In the genomic region with DNA sequence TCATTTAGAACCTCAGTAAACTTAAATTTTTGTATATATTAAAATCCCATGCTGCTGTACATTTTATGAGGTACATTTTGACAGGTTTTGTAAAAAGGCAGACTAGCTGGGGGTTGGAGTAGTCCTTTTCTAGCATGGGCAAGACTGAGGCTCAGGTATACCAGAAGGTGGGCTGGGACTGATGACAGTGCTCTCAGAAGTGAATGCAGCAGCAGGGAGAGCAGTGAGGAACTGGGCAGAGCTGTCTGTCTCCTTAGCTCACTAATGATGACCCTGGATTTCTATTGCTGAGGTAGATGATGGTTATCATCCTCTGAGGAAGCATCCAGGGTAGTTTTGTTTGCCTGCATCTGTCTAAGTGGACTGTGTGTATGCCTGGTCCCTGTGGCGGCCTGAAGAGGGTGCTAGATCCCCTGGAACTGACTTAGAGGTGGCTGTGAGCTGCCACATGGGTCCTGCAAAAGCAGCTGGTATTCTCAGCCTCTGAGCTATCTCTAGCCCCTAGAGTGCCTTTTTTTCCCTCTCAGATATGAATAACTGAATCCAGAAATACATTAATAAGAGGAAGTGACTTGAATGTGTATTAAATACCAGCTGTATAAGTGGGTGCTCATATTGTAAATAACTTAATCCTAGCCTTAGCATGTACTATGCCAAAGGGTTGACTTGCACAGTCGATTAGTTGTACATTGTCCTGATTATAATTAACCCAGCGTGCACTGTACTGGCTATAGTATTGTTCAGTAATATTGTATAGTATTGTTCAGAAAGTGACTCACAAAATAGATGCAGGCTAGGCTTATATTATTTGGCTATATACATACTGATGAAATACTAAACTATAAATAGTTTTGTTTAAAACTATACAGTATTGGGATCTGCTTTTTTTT, we compare ENCODE assay signal across 7 mouse cellular contexts. TPM values are rescaled to one million over a fixed set of nuclear protein-coding genes. Genes with fewer than 3 reads are reported as not detected.
DNase-seq lines count a peak whose midpoint lies in the region; ATAC-seq lines count a peak whose summit lies in the region.

No protein-coding gene starts in this region.

- DNase-seq in right cerebral cortex, postnatal 14 days, result peak; percentile 21
- no peak for DNase-seq in right cerebral cortex, postnatal 25 days
- peak; percentile 42 to 47 for DNase-seq in kidney, postnatal 25 days
- peak; percentile 58 for DNase-seq in thymus, postnatal 0 days (ENCODE audit: low spot score)

- peaks cover 23% of the 10 kb centered on the region for H3K4me1 ChIP-seq in forebrain, embryonic 15.5 days
- H3K4me1 ChIP-seq in midbrain, embryonic 12.5 days, result no peaks in the 10 kb centered on the region; the same call in 1 of the 2 replicates

- no peak overlapping the region for H3K27ac ChIP-seq in forebrain, embryonic 15.5 days (replicated peaks)
- H3K27ac ChIP-seq in midbrain, embryonic 12.5 days (replicated peaks), result no peak overlapping the region

- peak; percentile 81 for ATAC-seq in activated CD4-positive, CD25-positive, alpha-beta regulatory T cell, adult 4 months
- 0 out of 2 replicates have a peak, but pooled peaks have one; percentile 19 for ATAC-seq in forebrain, embryonic 15.5 days (replicated peaks)
- ATAC-seq in midbrain, embryonic 12.5 days (ENCODE audit: low FRiP score, low read depth), result peak; percentile 62; the same call in 1 of the 2 replicates

- no peak overlapping the region for H3K4me2 ChIP-seq in forebrain, embryonic 15.5 days (replicated peaks)
- no peak overlapping the region for H3K4me2 ChIP-seq in midbrain, embryonic 12.5 days (replicated peaks)

- no peak overlapping the region for H3K4me3 ChIP-seq in forebrain, embryonic 15.5 days
- no peak overlapping the region for H3K4me3 ChIP-seq in midbrain, embryonic 12.5 days

- H3K27me3 ChIP-seq in forebrain, embryonic 15.5 days, result no peaks in the 10 kb centered on the region
- no peaks in the 10 kb centered on the region for H3K27me3 ChIP-seq in midbrain, embryonic 12.5 days

- H3K9ac ChIP-seq in forebrain, embryonic 15.5 days (replicated peaks), result no peak overlapping the region
- no peak overlapping the region for H3K9ac ChIP-seq in midbrain, embryonic 12.5 days (replicated peaks)

- 70% methylated on average over 3 of the region's 3 CpGs for WGBS in forebrain, embryonic 15.5 days
- WGBS in midbrain, embryonic 12.5 days, result 76% methylated on average over 3 of the region's 3 CpGs

- peaks cover 2% of the 10 kb centered on the region; the same call in 1 of the 2 replicates for H3K36me3 ChIP-seq in forebrain, embryonic 15.5 days
- H3K36me3 ChIP-seq in midbrain, embryonic 12.5 days, result peaks cover 20% of the 10 kb centered on the region; the same call in 1 of the 2 replicates

- no peaks in the 10 kb centered on the region for H3K9me3 ChIP-seq in forebrain, embryonic 15.5 days
- H3K9me3 ChIP-seq in midbrain, embryonic 12.5 days, result no peaks in the 10 kb centered on the region

RNA-seq across cellular contexts. Expression of gene Chd1, which starts 10.5 kb away (rescaled TPM):
- 10 to 100 TPM; 16.3 to 17.3 TPM for polyA plus RNA-seq in activated CD4-positive, CD25-positive, alpha-beta regulatory T cell, adult 4 months (2017; shearing (Covaris generic))
- polyA plus RNA-seq in forebrain, embryonic 15.5 days (2015; fragmentation: Nextera tagmentation; extraction: Ambion mirVana), result 23.4 and 26.6 TPM in 2 replicates
- 45.8 and 49.5 TPM in 2 replicates for polyA plus RNA-seq in midbrain, embryonic 12.5 days (2016; fragmentation: Nextera tagmentation; extraction: Ambion mirVana)
- polyA plus RNA-seq in thymus, postnatal 0 days (2015; fragmentation: Nextera tagmentation; extraction: Ambion mirVana), result 52.3 and 69.7 TPM in 2 replicates

Comparison
In these comparisons a context has a peak if more than half of its experiments do, and no peak if none do; other contexts are left out.
1. ATAC-seq: peak in every context shown above with its lines; median percentile 81 in activated CD4-positive, CD25-positive, alpha-beta regulatory T cell, adult 4 months; 62 in midbrain, embryonic 12.5 days; 19 in forebrain, embryonic 15.5 days.